In genomic region chr15:79441331-79442256, GRCm38 (mm10) we compare ENCODE assay signal across 8 mouse cellular contexts. TPM values are rescaled to one million over a fixed set of nuclear protein-coding genes. Genes with fewer than 3 reads are reported as not detected.
DNase-seq lines count a peak whose midpoint lies in the region; ATAC-seq and TF ChIP-seq lines count a peak whose summit lies in the region.

No protein-coding gene starts in this region.

- TF ChIP-seq POLR2A in cerebellum, adult 2 months (IDR thresholded peaks at IDR 0.05; ENCODE audit: borderline replicate concordance, insufficient read depth, low read length) = 0 out of 2 replicates have a peak, but pooled peaks have one; percentile 15

- H3K27ac ChIP-seq in cerebellum, adult 2 months (ENCODE audit: insufficient read depth, low read length) = peak overlapping the region; percentile 92

- H3K27me3 ChIP-seq in cerebellum, adult 2 months (ENCODE audit: control insufficient read depth, insufficient read depth, low read length) = no peaks in the 10 kb centered on the region

- under 1% methylated on average over 98 of the region's 107 CpGs for WGBS in cerebellum, adult 2 months

- H3K4me3 ChIP-seq in cerebellum, adult 2 months (replicated peaks; ENCODE audit: insufficient read depth, low read depth, low read length) = peak overlapping the region; percentile 88

- no peak for TF ChIP-seq CTCF in cerebellum, adult 2 months (IDR thresholded peaks at IDR 0.05; ENCODE audit: borderline replicate concordance, insufficient read depth, low read depth, low read length)

- DNase-seq in NIH3T3 (ENCODE audit: low read depth) = peak; percentile 88
- DNase-seq in cerebellum, adult 2 months = peak; percentile 84
- DNase-seq in layer of hippocampus, postnatal 10 days (ENCODE audit: low spot score in 2 of 2) = peak; percentile 81 to 89
- DNase-seq in lung, postnatal 14 days = peak; percentile 90
- DNase-seq in ovary, postnatal 36 days (ENCODE audit: low spot score) = peak; percentile 86
- peak; percentile 83 to 84 for DNase-seq in thymus, postnatal 36 days

- 0 out of 2 replicates have a peak, but pooled peaks have one; percentile 24 for ATAC-seq in frontal cortex, adult (ENCODE audit: low TSS enrichment)
- peak; percentile 5 to 39; a peak in 2 of 4 replicates for ATAC-seq in hematopoietic stem cell, adult 5-6 weeks (replicated peaks in 1 of 2; ENCODE audit: insufficient read depth in 1 of 2, low FRiP score in 2 of 2, low TSS enrichment in 1 of 2, low read depth in 1 of 2, poor library complexity in 2 of 2, severe bottlenecking in 2 of 2)

- H3K4me1 ChIP-seq in cerebellum, adult 2 months (ENCODE audit: control insufficient read depth, insufficient read depth, low read length) = peaks cover 40% of the 10 kb centered on the region

RNA-seq across cellular contexts. Expression of gene Csnk1e, which starts 13.8 kb away (rescaled TPM):
- polyA plus RNA-seq in cerebellum, adult 2 months (2012; rRNA removed) = 110 and 122 TPM in 2 replicates
- 55.3 and 55.5 TPM in 2 replicates for total RNA-seq in hematopoietic stem cell, adult 5-6 weeks (2017)
- 100 to 1,000 TPM; 172 to 178 TPM for total RNA-seq in layer of hippocampus, postnatal 10 days (2021)

RNA-seq across cellular contexts. Expression of gene Tmem184b, which starts 38.2 kb away (rescaled TPM):
- polyA plus RNA-seq in cerebellum, adult 2 months (2012; rRNA removed) = 88.5 and 95.4 TPM in 2 replicates
- total RNA-seq in hematopoietic stem cell, adult 5-6 weeks (2017) = 3.5 and 6.5 TPM in 2 replicates
- 10 to 100 TPM; 46.1 to 48.1 TPM for total RNA-seq in layer of hippocampus, postnatal 10 days (2021)

Comparison
In these comparisons a context has a peak if more than half of its experiments do, and no peak if none do; other contexts are left out.
1. Peak in every context shown above with its lines: DNase-seq, ATAC-seq, H3K4me3 ChIP-seq and H3K27ac ChIP-seq.